Mouse (Mus musculus) retina, postnatal 1 day (tissue): ENCODE data around the gene Fabp3.

Experiments
- DNase-seq: peaks from one replicate; pipeline ENCODE4 v3.0.0-alpha.2; 2012

The Fabp3 gene

DNA sequence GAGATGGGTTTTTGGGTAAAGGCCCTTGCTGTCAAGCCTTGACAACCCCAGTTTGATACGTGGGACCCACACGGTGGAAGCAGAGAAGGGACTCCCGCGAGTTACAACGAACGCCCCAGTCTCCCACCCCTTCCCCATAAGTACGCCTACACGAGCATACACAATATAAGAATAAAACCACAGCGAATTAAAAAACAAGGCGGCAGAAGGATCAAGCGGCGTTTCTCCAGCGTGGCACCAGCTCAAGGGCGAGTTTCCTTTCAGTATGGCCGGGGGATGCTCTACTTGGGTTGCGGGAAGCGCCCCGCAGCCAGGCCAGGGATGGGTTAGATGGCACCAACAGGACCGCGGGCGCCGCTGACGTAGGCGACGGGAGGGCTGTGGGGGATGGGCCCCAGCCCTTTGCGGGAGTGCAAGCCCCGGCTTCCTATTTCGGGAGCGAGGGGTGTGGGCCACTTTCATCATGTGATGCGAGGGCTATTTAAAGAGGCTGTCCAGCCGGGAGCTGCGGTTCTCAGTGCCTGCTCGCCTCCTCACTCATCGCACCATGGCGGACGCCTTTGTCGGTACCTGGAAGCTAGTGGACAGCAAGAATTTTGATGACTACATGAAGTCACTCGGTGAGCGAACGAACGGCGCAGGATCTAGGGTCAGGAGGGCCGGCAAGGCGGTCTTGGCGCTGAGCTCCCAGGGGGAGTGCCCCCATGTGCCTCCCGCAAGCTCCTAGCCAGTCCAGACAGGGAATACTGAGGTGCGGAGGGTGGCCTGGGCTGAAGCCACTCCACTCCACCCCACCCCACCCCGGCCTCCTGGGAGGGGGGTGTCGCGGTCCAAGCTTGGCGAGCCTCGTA is at the start of gene Fabp3, which contains the start of gene Gm10570:
TSS of gene Fabp3 (plus strand) at position 365 of the 851 bp plus-strand sequence.
TSS of gene Gm10570 (minus strand) at position 444 of the 851 bp plus-strand sequence.
- peak; percentile 76 for DNase-seq

- DNase-seq: no peak
These were observed 48.0 kb upstream of the Fabp3 start for GRCm38 (mm10) chr4:130260406-130260805.

- no peak for DNase-seq
These were observed 44.3 kb upstream of the Fabp3 start for GRCm38 (mm10) chr4:130264131-130264530.

DNA sequence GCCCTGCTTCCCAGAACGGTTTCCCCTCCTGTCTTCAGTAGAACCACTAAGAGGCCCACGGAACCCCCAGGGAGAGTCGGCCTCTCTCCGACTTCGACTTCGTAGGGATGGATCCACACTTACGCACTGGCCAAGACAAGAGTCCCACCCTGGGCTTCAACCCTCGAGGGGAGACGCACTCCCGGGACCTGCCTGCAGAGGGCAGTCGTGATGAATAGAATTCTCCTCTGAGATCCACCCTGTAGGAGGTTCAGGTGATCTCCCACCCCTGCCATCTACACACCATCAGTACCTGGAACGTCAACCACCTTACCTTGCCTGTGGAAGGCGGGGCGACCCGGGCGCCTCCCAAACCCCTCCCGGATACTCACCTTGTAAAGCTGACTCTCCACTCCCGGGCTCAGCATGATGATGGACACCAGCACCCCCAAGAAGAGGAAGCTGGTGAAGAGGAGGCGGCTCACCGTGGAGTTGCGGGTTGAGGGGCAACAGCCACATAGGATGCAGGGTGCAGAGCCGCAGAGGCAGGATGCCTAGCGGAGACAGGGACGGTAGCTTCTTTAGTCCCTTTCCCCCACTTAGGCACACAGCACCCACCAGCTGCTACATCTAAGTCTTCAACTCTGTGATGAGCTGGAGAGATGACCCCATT is 43.6 kb upstream of the Fabp3 start:
- DNase-seq: peak; percentile 78

GRCm38 (mm10) chr4:130266601-130267000 is 41.8 kb upstream of the Fabp3 start:
- peak; percentile 39 for DNase-seq

GRCm38 (mm10) chr4:130267069-130267468 is 41.3 kb upstream of the Fabp3 start:
- no peak for DNase-seq

- no peak for DNase-seq
These were observed 39.7 kb upstream of the Fabp3 start for GRCm38 (mm10) chr4:130268736-130269135.

GRCm38 (mm10) chr4:130270089-130270488 is 38.3 kb upstream of the Fabp3 start:
- DNase-seq: no peak

DNA sequence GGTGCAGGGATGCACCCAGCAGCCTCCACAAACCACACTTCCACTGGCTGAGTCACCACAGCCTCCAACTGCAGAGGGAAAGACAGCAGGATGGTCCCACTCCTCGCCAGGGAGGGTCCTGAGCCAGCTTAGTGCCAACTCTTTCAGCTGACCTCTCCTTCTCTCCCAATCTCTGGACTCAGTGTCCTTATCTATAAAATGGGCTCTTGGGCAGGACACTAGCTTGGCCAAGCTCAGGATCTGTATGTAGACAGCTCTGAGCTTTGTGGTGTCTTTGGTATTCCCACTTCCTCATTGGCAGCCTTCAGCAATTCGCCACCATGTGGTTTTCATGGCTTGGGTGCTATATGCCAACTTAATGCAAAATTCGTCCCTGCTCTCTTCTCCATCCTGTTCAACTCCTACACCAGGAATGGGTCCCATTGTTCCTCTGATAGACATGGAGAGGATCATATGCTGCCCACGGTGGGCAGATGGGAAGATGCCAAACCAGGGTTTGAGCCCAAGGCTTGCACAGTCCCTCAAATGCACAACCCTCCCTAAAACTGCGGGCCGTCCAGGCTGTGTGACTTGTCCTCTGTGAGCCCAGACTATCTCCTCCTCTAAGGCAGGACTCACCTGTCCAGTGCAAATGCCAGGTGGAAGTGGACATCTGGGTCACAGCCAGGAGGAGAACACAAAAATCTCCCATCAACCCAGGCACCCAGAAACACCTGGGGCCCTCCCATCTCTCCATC is 37.6 kb upstream of the Fabp3 start:
- no peak for DNase-seq

- no peak for DNase-seq
These were observed 34.6 kb upstream of the Fabp3 start for GRCm38 (mm10) chr4:130273698-130274345.

DNA sequence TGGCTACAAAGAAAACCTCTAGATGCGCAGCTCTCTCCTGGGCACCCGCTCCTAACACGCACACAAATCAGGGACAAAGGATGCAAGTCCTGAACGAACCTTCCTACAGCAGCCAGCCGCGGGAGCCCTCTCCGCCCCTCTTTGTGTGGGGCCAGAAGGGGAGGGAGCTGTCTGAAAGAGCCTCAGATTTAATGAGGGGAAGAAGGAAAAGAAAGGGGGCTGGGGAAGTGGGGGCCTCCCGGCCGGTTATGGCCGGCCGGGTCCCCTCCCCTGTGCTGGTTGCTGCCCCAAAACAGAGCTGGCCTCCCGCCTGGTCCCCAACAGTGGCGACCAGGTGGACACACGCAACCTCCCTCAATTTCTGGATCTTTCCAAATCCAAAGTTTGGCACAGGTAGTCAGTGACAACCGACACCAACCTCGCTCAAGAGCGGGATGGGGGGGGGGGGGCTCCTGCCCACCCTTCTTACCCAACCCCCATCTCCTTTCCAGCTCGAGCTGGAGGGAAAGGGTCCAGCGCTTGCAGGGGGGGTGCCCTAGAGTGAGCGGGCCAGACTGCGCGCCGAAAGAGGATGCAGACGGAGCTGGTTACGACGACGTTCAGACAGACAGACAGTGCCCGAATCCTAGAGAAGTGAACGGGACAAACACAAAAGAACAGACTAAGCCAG is 33.9 kb upstream of the Fabp3 start:
- peak; percentile 80 for DNase-seq

DNA sequence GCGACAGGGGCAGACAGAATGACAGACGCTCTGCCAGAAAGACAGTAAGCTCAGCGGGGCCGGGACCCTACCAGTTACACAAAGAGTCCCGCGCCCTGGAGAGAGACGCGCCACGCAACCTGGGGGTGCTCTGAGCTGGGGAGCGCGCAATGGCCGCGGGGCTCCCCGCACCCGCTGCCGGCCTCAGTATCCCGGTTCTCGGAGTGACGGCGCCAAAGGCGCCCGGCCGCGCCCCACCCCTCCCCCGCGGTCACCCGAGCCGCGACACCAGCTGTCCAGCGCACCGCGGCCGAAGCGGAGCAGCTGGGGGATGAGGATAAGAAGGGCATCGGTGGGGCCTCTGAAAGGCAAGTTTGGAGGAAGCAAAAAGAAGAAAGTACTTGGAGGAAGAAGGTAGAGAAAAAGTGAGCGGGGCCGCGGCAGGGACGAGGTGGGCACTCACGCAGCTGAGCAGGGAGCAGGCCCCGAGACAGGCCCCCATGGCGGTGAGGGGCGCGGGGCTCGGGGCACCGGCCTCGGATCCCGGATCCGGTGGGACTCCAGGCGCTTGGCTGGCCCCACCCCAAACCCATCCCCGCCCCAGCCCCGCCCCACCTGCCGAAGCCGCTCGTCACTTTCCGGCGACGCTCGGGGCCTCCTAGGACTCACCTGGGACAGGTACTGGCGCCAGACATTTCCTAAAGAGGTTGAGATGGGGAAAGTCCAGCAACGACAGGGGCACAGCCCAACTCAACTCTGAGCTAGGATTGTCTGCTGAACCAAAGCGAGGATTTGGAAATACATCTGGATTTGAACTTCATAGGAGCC is 33.2 kb upstream of the Fabp3 start:
- peak; percentile 70 for DNase-seq

- DNase-seq: no peak
These were observed 32.6 kb upstream of the Fabp3 start for GRCm38 (mm10) chr4:130275823-130276105.

- no peak for DNase-seq
These were observed 31.7 kb upstream of the Fabp3 start for GRCm38 (mm10) chr4:130276573-130277176.

DNA sequence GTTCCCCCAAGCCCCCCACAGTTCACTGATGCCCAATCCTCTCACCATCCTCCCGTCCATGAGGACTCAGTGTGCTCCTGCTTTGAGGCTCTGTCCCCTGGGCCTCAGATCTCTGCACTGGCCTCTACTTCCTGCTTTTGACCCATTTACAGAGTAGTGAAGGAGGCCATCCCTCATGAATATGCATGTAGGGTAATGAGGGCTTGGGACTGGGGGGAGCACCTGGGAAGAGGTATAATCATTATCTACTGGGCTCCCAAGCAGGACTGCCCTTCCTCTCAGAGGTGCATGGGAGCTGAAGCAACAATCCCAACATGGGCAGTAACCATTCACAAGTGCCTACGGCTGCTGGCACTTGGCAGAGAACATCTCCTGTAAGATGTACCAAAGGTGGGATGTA is 29.3 kb upstream of the Fabp3 start, which contains the start of gene Serinc2:
TSS of gene Serinc2 (minus strand) at position 101 of the 400 bp plus-strand sequence.
- peak; percentile 38 for DNase-seq

- no peak for DNase-seq
These were observed 25.5 kb upstream of the Fabp3 start for GRCm38 (mm10) chr4:130282856-130283255.

DNA sequence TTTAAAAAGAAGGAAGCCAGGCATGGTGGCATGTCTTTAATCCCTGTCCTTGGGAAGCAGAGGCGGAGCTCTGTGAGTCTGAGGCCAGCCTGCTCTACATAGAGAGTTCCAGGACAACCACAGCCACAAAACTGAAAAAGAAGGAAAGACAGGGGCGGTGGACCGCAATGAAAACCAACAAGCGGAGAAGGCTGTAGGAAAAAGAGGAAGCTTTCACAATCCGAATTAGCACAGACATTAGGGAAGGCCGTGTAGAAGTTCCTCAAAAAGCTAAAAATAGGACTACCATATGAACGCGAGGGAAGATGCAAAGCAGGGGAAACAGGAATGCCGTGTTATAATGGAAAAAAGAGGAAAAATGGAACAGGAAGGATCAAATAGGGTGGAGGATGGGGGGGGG is 24.6 kb upstream of the Fabp3 start:
- no peak for DNase-seq

GRCm38 (mm10) chr4:130286531-130286930 is 21.9 kb upstream of the Fabp3 start:
- DNase-seq: no peak

- no peak for DNase-seq
These were observed 18.6 kb upstream of the Fabp3 start for GRCm38 (mm10) chr4:130289824-130290223.

GRCm38 (mm10) chr4:130292271-130292670 is 16.1 kb upstream of the Fabp3 start:
- DNase-seq: peak; percentile 81

DNA sequence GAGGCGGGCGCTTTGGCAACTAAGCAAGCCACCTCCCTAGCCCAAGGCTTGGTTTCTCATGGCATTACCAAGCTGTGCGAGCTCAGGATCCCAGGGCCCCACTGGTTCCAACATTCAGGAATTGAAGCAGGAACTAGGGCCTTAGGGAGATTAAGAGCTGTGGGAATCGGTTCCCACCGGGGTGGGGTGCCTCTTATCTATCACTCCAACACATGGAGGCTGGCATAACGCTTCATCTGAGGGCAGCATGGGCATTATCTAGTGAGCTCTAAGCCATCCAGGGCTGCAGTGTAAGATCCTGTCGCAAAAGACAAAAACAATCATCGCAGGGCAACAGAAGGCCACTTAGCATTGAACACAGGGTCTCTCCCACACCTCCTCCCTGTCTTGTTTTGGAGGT is 13.9 kb upstream of the Fabp3 start:
- DNase-seq: no peak
